Mouse (Mus musculus) gonadal fat pad, adult 2 months (tissue): ENCODE data around the gene Tlnrd1. TPM values are rescaled to one million over a fixed set of nuclear protein-coding genes. Genes with fewer than 3 reads are reported as not detected.
"Not testable (repeated sequence)": the region's sequence is repeated elsewhere in the genome, so short reads cannot be mapped to it uniquely, and the experiment has no call there.

Source experiments
- DNase-seq: peaks from one replicate; pipeline ENCODE4 v3.0.0-alpha.2; 2012; ENCODE audit warnings: low read depth
- polyA plus RNA-seq: library from polyadenylated mRNA; depleted of rRNA; stranded (reverse); fragments of >200 nt; gene quantifications from 2 replicates; pipeline ENCODE4 v1.2.3, GENCODE M21; 2012; rRNA removed

Tlnrd1 gene
- 17.3 and 20.4 TPM in 2 replicates for polyA plus RNA-seq

GRCm38 (mm10) chr7:83884021-83884658 lies at the start of gene Tlnrd1, which contains the start of gene Mesd:
Tlnrd1 (minus strand) TSS chr7:83884305.
Mesd (plus strand) TSS chr7:83884466.
- no peak for DNase-seq

GRCm38 (mm10) chr7:83921637-83922036 lies 37.5 kb upstream of the Tlnrd1 start:
- DNase-seq: no peak

GRCm38 (mm10) chr7:83920241-83920640 lies 36.1 kb upstream of the Tlnrd1 start:
- no peak for DNase-seq

GRCm38 (mm10) chr7:83914566-83914965 lies 30.5 kb upstream of the Tlnrd1 start:
- DNase-seq: no peak

GRCm38 (mm10) chr7:83913995-83914394 lies 29.9 kb upstream of the Tlnrd1 start:
- DNase-seq: no peak

GRCm38 (mm10) chr7:83913405-83913932 lies 29.4 kb upstream of the Tlnrd1 start:
- no peak for DNase-seq

- no peak for DNase-seq
These were observed 27.8 kb upstream of the Tlnrd1 start for GRCm38 (mm10) chr7:83911909-83912308.

GRCm38 (mm10) chr7:83904831-83905230 lies 20.7 kb upstream of the Tlnrd1 start:
- no peak for DNase-seq

GRCm38 (mm10) chr7:83902296-83903145 lies 18.4 kb upstream of the Tlnrd1 start:
- DNase-seq: no peak

- DNase-seq: no peak
These were observed 17.3 kb upstream of the Tlnrd1 start for GRCm38 (mm10) chr7:83901425-83901824.

GRCm38 (mm10) chr7:83900519-83900918 lies 16.4 kb upstream of the Tlnrd1 start:
- no peak for DNase-seq

- DNase-seq: no peak
These were observed 14.2 kb upstream of the Tlnrd1 start for GRCm38 (mm10) chr7:83898267-83898666.

- no peak for DNase-seq
These were observed 12.1 kb upstream of the Tlnrd1 start for GRCm38 (mm10) chr7:83896077-83896740.

- no peak for DNase-seq
These were observed 10.2 kb upstream of the Tlnrd1 start for GRCm38 (mm10) chr7:83894348-83894747.

- no peak for DNase-seq
These were observed 8.2 kb upstream of the Tlnrd1 start for GRCm38 (mm10) chr7:83892333-83892669.

- DNase-seq: peak; percentile 97
These were observed 7.6 kb upstream of the Tlnrd1 start for GRCm38 (mm10) chr7:83891433-83892332.

GRCm38 (mm10) chr7:83889946-83890345 lies 5.8 kb upstream of the Tlnrd1 start:
- not testable (repeated sequence) for DNase-seq

- DNase-seq: no peak
These were observed 5.3 kb upstream of the Tlnrd1 start for GRCm38 (mm10) chr7:83889383-83889782.

- DNase-seq: no peak
These were observed 2.4 kb upstream of the Tlnrd1 start for GRCm38 (mm10) chr7:83886366-83887129.

- no peak for DNase-seq
These were observed 1.7 kb upstream of the Tlnrd1 start for GRCm38 (mm10) chr7:83885835-83886234.
